Mouse (Mus musculus): ENCODE results near the gene Chst15. TPM values are rescaled to one million over a fixed set of nuclear protein-coding genes. Genes with fewer than 3 reads are reported as not detected.

Chst15 gene
- total RNA-seq, 2 experiments from 2014 or later: 2.3 to 2.6 TPM

Other genes with a start within 250 kb of the Chst15 start
- 1 to 10 TPM; 6.9 to 7.6 TPM for gene Cpxm2, start 162.5 kb downstream of the Chst15 start, total RNA-seq (2021)

All from gastrocnemius, postnatal 36 days (tissue).